Mouse (Mus musculus) limb, embryonic 13.5 days (tissue): ENCODE results near the gene Rtn4rl1. TPM values are rescaled to one million over a fixed set of nuclear protein-coding genes. Genes with fewer than 3 reads are reported as not detected.

ENCODE experiments used
- ATAC-seq: fragments of 200-750 bp; cut with Nextera tagmentation; 2 replicates; pipeline ENCODE4 v1.8.0; 2017; ENCODE audit warnings: low read depth, moderate number of reproducible peaks, moderate TSS enrichment; ENCODE audit not compliant: low FRiP score
- H3K27ac ChIP-seq: fragments of 300-500 bp; sonication (generic); 2 replicates; pipeline ENCODE4 v1.5.1; 2015; ENCODE audit warnings: inconsistent platforms, mild to moderate bottlenecking, moderate library complexity
- H3K27me3 ChIP-seq: fragments of 300-500 bp; sonication (generic); 2 replicates; pipeline ENCODE4 v1.6.1; 2015; ENCODE audit warnings: mild to moderate bottlenecking, inconsistent platforms
- H3K36me3 ChIP-seq: fragments of 300-500 bp; sonication (generic); 2 replicates; pipeline ENCODE4 v1.6.1; 2015; ENCODE audit warnings: inconsistent platforms, mild to moderate bottlenecking, moderate library complexity
- H3K4me1 ChIP-seq: fragments of 300-500 bp; sonication (generic); 2 replicates; pipeline ENCODE4 v1.6.1; 2015; ENCODE audit warnings: inconsistent platforms
- H3K4me2 ChIP-seq: fragments of 300-500 bp; sonication (generic); replicated peaks from 2 replicates; pipeline ENCODE4 v1.6.1; 2015; ENCODE audit warnings: inconsistent platforms, mild to moderate bottlenecking, moderate library complexity
- H3K4me3 ChIP-seq: fragments of 300-500 bp; sonication (generic); 2 replicates; pipeline ENCODE4 v1.5.1; 2015; ENCODE audit warnings: moderate library complexity, mild to moderate bottlenecking, inconsistent platforms
- H3K9ac ChIP-seq: fragments of 300-500 bp; sonication (generic); 2 replicates; pipeline ENCODE4 v1.6.1; 2015; ENCODE audit warnings: mild to moderate bottlenecking, inconsistent platforms
- H3K9me3 ChIP-seq: fragments of 300-500 bp; sonication (generic); 2 replicates; pipeline ENCODE4 v1.6.1; 2016; ENCODE audit warnings: inconsistent platforms
- WGBS: fragments of 180-500 bp; shearing (Covaris S2); methylation state at CpG from one replicate; pipeline ENCODE4 v1.1.7; 2015; 5-methylcytosine and 5-hydroxymethylcytosine counted together
- polyA plus RNA-seq: library from polyadenylated mRNA; unstranded; fragments of >200 nt; fragmentation: Nextera tagmentation; extraction: Ambion mirVana; gene quantifications from 2 replicates; pipeline ENCODE4 v1.2.1, GENCODE M21; 2015

Rtn4rl1 gene
- polyA plus RNA-seq, 1 experiment from 2014 or later: 3.1 TPM

GRCm38 (mm10) chr11:75194121-75194849 lies 702 bp downstream of the Rtn4rl1 start:
- under 1% methylated on average over 52 of the region's 52 CpGs for WGBS
- no peak overlapping the region for H3K27ac ChIP-seq
- peaks cover 76% of the 10 kb centered on the region for H3K27me3 ChIP-seq
- H3K9ac ChIP-seq: peak overlapping the region; percentile 60
- peak overlapping the region; percentile 52 for H3K4me3 ChIP-seq
- peak overlapping the region; percentile 90 for H3K4me2 ChIP-seq
- H3K4me1 ChIP-seq: peaks cover 45% of the 10 kb centered on the region
- H3K36me3 ChIP-seq: no peaks in the 10 kb centered on the region
- no peak for ATAC-seq
- H3K9me3 ChIP-seq: no peaks in the 10 kb centered on the region

DNA sequence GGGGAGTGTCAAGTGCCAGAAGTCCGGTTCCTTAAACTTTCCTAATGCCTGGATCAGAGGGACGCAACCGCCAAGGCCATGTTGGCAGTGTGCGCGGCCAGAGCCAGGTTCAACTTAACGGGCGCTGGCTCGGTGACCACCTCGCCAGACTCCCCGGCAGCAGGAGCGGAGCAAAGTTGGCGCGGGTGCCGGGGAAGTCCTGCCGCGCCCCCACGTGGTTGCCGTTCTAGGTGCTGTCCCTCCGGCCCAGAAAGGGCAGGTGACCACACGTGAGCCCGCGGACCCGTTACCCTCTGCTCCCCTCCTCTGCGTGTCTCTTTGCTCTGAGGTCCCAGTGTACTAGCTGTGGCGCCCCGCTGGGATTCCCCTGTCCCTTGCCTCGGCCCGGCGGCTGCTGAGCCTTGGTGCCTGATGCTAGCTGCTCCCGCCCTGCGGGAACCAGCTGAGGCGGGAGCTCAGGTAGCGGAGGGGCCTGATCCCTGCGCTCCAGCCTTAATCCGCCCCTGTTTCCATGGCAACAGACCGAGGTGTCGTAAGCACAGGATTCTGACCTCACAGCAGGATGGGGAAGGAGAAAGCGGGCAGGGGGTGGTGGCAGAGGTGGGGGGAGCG lies 1.4 kb downstream of the Rtn4rl1 start:
- Histone ChIP-seq H3K27ac (no peak overlapping the region), H3K4me1 (peaks cover 39% of the 10 kb centered on the region), H3K9me3 (no peaks in the 10 kb centered on the region), H3K27me3 (peaks cover 82% of the 10 kb centered on the region), H3K4me3 (peak overlapping the region; percentile 52), H3K4me2 (peak overlapping the region; percentile 90), H3K36me3 (no peaks in the 10 kb centered on the region), H3K9ac (peak overlapping the region; percentile 60)
- ATAC-seq: no peak
- 0% methylated on average over 39 of the region's 39 CpGs for WGBS

DNA sequence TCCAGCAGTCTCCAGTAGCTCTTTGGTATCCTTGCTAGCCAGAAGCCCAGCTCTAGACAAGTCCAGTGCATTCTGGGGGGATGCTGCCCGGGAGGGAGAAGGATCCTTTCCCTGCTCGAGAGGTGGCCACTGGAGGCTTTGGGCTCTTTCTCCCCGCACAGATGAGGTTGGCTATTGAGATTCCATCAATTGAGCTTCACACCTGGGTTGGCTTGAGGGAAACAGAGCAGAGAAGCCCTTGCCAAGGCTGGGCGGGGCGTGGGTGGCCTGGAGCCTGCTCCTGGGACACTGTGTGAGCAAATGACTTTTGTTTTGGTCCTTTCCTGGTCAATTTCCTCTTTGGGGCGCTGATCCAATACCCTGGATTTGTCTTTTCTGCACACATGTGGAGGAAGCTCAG lies 2.5 kb downstream of the Rtn4rl1 start:
- peaks cover 36% of the 10 kb centered on the region for H3K4me1 ChIP-seq
- H3K27ac ChIP-seq: no peak overlapping the region
- no peaks in the 10 kb centered on the region for H3K9me3 ChIP-seq
- H3K36me3 ChIP-seq: no peaks in the 10 kb centered on the region
- no peak overlapping the region for H3K4me2 ChIP-seq
- peaks cover 82% of the 10 kb centered on the region for H3K27me3 ChIP-seq
- no peak overlapping the region for H3K4me3 ChIP-seq
- no peak overlapping the region for H3K9ac ChIP-seq
- WGBS: 53% methylated on average over 6 of the region's 6 CpGs
- ATAC-seq: no peak

DNA sequence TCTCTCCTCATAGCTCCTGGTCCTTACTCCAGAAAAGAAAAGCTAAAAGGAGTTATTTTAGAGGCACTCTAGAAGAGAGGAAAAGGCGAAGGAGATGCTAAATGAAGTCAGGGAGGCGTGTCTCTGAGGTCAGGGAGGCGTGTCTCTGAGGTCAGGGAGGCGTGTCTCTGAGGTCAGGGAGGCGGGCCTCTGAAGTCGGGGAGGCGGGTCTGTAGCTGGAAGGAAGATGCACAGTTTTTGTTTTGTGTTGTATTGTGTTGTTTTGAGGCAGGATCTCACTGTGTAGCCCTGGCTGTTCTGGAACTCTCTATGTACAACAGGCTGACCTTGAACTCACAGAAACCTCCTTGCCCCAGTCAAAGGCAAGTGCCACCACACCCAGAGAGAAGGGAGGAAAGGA lies 4.4 kb downstream of the Rtn4rl1 start:
- no peak for ATAC-seq
- WGBS: 41% methylated on average over 7 of the region's 7 CpGs
- Histone ChIP-seq H3K36me3 (no peaks in the 10 kb centered on the region), H3K9ac (no peak overlapping the region), H3K4me3 (no peak overlapping the region), H3K27ac (no peak overlapping the region), H3K27me3 (peaks cover 66% of the 10 kb centered on the region), H3K4me2 (no peak overlapping the region), H3K4me1 (peaks cover 36% of the 10 kb centered on the region), H3K9me3 (no peaks in the 10 kb centered on the region)

DNA sequence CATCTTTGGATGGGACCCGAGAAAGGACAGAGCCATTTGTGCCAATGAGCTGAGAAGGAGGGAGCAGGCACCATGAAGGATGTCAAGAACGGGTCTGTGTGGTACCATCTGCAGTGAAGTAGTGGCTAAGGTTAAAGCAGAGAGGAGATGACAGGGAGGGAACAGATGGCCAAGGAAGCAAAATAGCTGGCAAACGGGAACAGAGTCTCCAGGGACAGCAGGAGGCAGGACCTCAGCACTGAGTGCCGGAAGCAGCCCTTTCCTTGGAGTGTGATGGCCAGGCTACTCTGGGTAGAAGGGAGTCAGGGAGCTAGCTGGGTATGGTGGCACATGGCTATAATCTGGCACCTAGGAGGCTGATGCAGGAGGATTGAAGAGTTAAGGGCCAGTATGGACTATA lies 5.2 kb downstream of the Rtn4rl1 start:
- Histone ChIP-seq H3K36me3 (no peaks in the 10 kb centered on the region), H3K9me3 (no peaks in the 10 kb centered on the region), H3K4me3 (no peak overlapping the region), H3K9ac (no peak overlapping the region), H3K4me1 (peaks cover 28% of the 10 kb centered on the region), H3K27me3 (peaks cover 58% of the 10 kb centered on the region), H3K27ac (no peak overlapping the region), H3K4me2 (no peak overlapping the region)
- ATAC-seq: no peak
- 70% methylated on average over 4 of the region's 4 CpGs for WGBS

- Histone ChIP-seq H3K27ac (no peak overlapping the region), H3K4me2 (no peak overlapping the region), H3K9ac (no peak overlapping the region), H3K4me3 (no peak overlapping the region), H3K27me3 (peaks cover 46% of the 10 kb centered on the region), H3K36me3 (no peaks in the 10 kb centered on the region), H3K4me1 (peaks cover 23% of the 10 kb centered on the region), H3K9me3 (no peaks in the 10 kb centered on the region)
- no peak for ATAC-seq
- WGBS: 66% methylated on average over 5 of the region's 5 CpGs
These were observed 6.4 kb downstream of the Rtn4rl1 start for GRCm38 (mm10) chr11:75199951-75200350.

- Histone ChIP-seq H3K27ac (no peak overlapping the region), H3K9me3 (no peaks in the 10 kb centered on the region), H3K9ac (no peak overlapping the region), H3K27me3 (peaks cover 36% of the 10 kb centered on the region), H3K4me1 (peaks cover 19% of the 10 kb centered on the region), H3K4me3 (no peak overlapping the region), H3K4me2 (no peak overlapping the region), H3K36me3 (no peaks in the 10 kb centered on the region)
- ATAC-seq: no peak
- 85% methylated on average over 12 of the region's 12 CpGs for WGBS
These were observed 7.4 kb downstream of the Rtn4rl1 start for GRCm38 (mm10) chr11:75200935-75201334.

- H3K4me3 ChIP-seq: no peak overlapping the region
- no peak overlapping the region for H3K4me2 ChIP-seq
- ATAC-seq: no peak
- H3K36me3 ChIP-seq: no peaks in the 10 kb centered on the region
- peaks cover 19% of the 10 kb centered on the region for H3K4me1 ChIP-seq
- peaks cover 28% of the 10 kb centered on the region for H3K27me3 ChIP-seq
- WGBS: 53% methylated on average over 8 of the region's 8 CpGs
- H3K9me3 ChIP-seq: no peaks in the 10 kb centered on the region
- no peak overlapping the region for H3K9ac ChIP-seq
- H3K27ac ChIP-seq: no peak overlapping the region
These were observed 8.1 kb downstream of the Rtn4rl1 start for GRCm38 (mm10) chr11:75201721-75202120.

DNA sequence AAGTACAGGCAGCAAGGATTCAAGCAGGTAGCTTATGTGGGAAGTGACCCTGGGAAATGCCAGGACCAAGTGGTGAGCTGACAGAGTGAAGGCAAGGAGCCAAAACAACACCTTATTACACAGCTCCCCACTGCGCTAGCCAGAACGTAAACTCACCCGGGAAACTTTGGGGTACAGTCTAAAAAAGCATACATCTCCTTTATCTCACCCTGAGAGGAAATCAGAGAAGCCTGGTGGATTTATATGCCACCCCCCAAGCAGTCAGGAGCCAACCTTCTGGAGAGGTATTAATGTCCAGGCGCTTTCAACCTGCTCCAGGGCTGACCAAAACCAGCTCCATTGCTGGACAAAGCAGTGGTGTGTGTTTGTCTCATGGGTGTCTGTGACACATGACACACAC lies 10.3 kb downstream of the Rtn4rl1 start:
- Histone ChIP-seq H3K9ac (no peak overlapping the region), H3K9me3 (no peaks in the 10 kb centered on the region), H3K36me3 (no peaks in the 10 kb centered on the region), H3K4me3 (no peak overlapping the region), H3K27ac (no peak overlapping the region), H3K4me2 (no peak overlapping the region), H3K27me3 (peaks cover 7% of the 10 kb centered on the region; the same call in 1 of the 2 replicates), H3K4me1 (peaks cover 19% of the 10 kb centered on the region)
- no peak for ATAC-seq
- WGBS: 78% methylated on average over 4 of the region's 4 CpGs

- no peak overlapping the region for H3K9ac ChIP-seq
- H3K36me3 ChIP-seq: no peaks in the 10 kb centered on the region
- WGBS: 41% methylated on average over 9 of the region's 9 CpGs
- no peaks in the 10 kb centered on the region for H3K9me3 ChIP-seq
- no peak for ATAC-seq
- H3K4me2 ChIP-seq: no peak overlapping the region
- H3K4me3 ChIP-seq: no peak overlapping the region
- H3K27me3 ChIP-seq: peaks cover 5% of the 10 kb centered on the region; the same call in 1 of the 2 replicates
- no peak overlapping the region for H3K27ac ChIP-seq
- peaks cover 19% of the 10 kb centered on the region for H3K4me1 ChIP-seq
These were observed 10.9 kb downstream of the Rtn4rl1 start for GRCm38 (mm10) chr11:75204472-75204871.

DNA sequence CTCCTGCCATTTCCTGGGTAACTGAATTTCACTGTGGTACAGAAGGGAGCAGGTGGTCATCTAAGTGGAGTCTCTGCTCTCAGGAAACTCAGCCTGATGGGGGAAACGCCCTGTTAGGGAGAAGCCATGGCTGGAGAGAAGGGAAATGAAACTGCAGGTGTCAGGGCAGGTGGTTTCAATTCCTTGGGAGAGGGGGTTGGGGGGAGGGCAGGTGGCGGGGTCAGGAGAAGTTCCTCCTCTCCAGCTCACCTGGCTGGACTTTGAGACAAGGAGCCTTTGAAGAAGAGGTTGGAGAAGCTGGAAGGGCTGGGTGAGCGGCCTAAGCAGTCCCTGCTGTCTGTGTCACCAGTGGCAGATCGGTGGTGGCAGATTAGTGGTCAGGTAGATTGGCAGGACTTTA lies 12.8 kb downstream of the Rtn4rl1 start:
- no peak for ATAC-seq
- H3K27ac ChIP-seq: no peak overlapping the region
- 61% methylated on average over 4 of the region's 4 CpGs for WGBS
- peaks cover 18% of the 10 kb centered on the region for H3K4me1 ChIP-seq
- no peaks in the 10 kb centered on the region for H3K9me3 ChIP-seq
- H3K27me3 ChIP-seq: no peaks in the 10 kb centered on the region
- H3K4me2 ChIP-seq: no peak overlapping the region
- H3K4me3 ChIP-seq: no peak overlapping the region
- no peaks in the 10 kb centered on the region for H3K36me3 ChIP-seq
- no peak overlapping the region for H3K9ac ChIP-seq

- 64% methylated on average over 4 of the region's 4 CpGs for WGBS
- Histone ChIP-seq H3K4me3 (no peak overlapping the region), H3K9ac (no peak overlapping the region), H3K9me3 (no peaks in the 10 kb centered on the region), H3K36me3 (no peaks in the 10 kb centered on the region), H3K27ac (no peak overlapping the region), H3K4me2 (no peak overlapping the region), H3K4me1 (peaks cover 31% of the 10 kb centered on the region), H3K27me3 (no peaks in the 10 kb centered on the region)
- no peak for ATAC-seq
These were observed 15.8 kb downstream of the Rtn4rl1 start for GRCm38 (mm10) chr11:75209363-75209762.

- no peak overlapping the region for H3K4me2 ChIP-seq
- no peaks in the 10 kb centered on the region for H3K27me3 ChIP-seq
- H3K4me1 ChIP-seq: peaks cover 26% of the 10 kb centered on the region
- H3K36me3 ChIP-seq: no peaks in the 10 kb centered on the region
- H3K4me3 ChIP-seq: no peak overlapping the region
- H3K27ac ChIP-seq: no peak overlapping the region
- H3K9me3 ChIP-seq: no peaks in the 10 kb centered on the region
- no peak overlapping the region for H3K9ac ChIP-seq
- WGBS: 74% methylated on average over 4 of the region's 4 CpGs
- no peak for ATAC-seq
These were observed 16.5 kb downstream of the Rtn4rl1 start for GRCm38 (mm10) chr11:75210093-75210492.
